Mouse (Mus musculus) gastrocnemius, adult 8-10 months (tissue): ENCODE data around the gene Cxcr4. TPM values are rescaled to one million over a fixed set of nuclear protein-coding genes. Genes with fewer than 3 reads are reported as not detected.

ENCODE experiments used
- total RNA-seq, 4 experiments: library from RNA; stranded (reverse); gene quantifications; 2 replicates each; pipeline ENCODE4 v1.2.4; 2022

Cxcr4 gene
- total RNA-seq, 4 experiments from 2014 or later: 0.89 to 2.1 (median 1.7) TPM

Other genes with a start within 250 kb of the Cxcr4 start
- 1 to 10 TPM; 1.7 to 2.2 (median 1.9) TPM for gene Mcm6, start 232.6 kb downstream of the Cxcr4 start, total RNA-seq
- gene Dars, start 174.9 kb downstream of the Cxcr4 start, total RNA-seq: 10 to 100 TPM; 60.3 to 73.0 (median 68.2) TPM